Mouse (Mus musculus) MN1 (cell line): ENCODE measurements around the gene Sema3f.
A peak's percentile ranks its signal among the peaks of the same experiment; 100 is the strongest.

Experiments
- DNase-seq: peaks from one replicate; pipeline ENCODE4 v3.0.0-alpha.2; 2016; ENCODE audit warnings: low spot score

Sema3f gene

GRCm38 (mm10) chr9:107690391-107690790, 19.9 kb downstream of the Sema3f start:
- DNase-seq: no peak

- no peak for DNase-seq
These were observed 21.3 kb downstream of the Sema3f start for GRCm38 (mm10) chr9:107688939-107689338.

GRCm38 (mm10) chr9:107688415-107688814, 21.9 kb downstream of the Sema3f start:
- no peak for DNase-seq

- no peak for DNase-seq
These were observed 24.9 kb downstream of the Sema3f start for GRCm38 (mm10) chr9:107685231-107685981.

- DNase-seq: no peak
These were observed 27.9 kb downstream of the Sema3f start for GRCm38 (mm10) chr9:107682405-107682804.

GRCm38 (mm10) chr9:107679501-107679900, 30.8 kb downstream of the Sema3f start, which contains the start of gene Gnat1:
TSS of gene Gnat1 (minus strand) at chr9:107679712.
- DNase-seq: no peak

- no peak for DNase-seq
These were observed 31.4 kb downstream of the Sema3f start for GRCm38 (mm10) chr9:107678861-107679260.

GRCm38 (mm10) chr9:107677819-107678526, 32.3 kb downstream of the Sema3f start:
- DNase-seq: peak; percentile 83

- DNase-seq: peak; percentile 58
These were observed 33.0 kb downstream of the Sema3f start for GRCm38 (mm10) chr9:107677091-107677784.

GRCm38 (mm10) chr9:107676302-107676701, 34.0 kb downstream of the Sema3f start:
- DNase-seq: no peak

GRCm38 (mm10) chr9:107675671-107676301, 34.5 kb downstream of the Sema3f start:
- peak; percentile 82 for DNase-seq

GRCm38 (mm10) chr9:107674609-107675429, 35.5 kb downstream of the Sema3f start:
- no peak for DNase-seq

GRCm38 (mm10) chr9:107670259-107670658, 40.0 kb downstream of the Sema3f start:
- peak; percentile 78 for DNase-seq

- no peak for DNase-seq
These were observed 40.8 kb downstream of the Sema3f start, which contains the start of gene Slc38a3 for GRCm38 (mm10) chr9:107669480-107669945. TSS of gene Slc38a3 (minus strand) at chr9:107669530.

GRCm38 (mm10) chr9:107668916-107669315, 41.4 kb downstream of the Sema3f start:
- no peak for DNase-seq

GRCm38 (mm10) chr9:107668011-107668410, 42.3 kb downstream of the Sema3f start:
- no peak for DNase-seq

GRCm38 (mm10) chr9:107667219-107667618, 43.1 kb downstream of the Sema3f start:
- DNase-seq: peak; percentile 71

- DNase-seq: no peak
These were observed 43.5 kb downstream of the Sema3f start for GRCm38 (mm10) chr9:107666751-107667205.

GRCm38 (mm10) chr9:107665308-107665707, 45.0 kb downstream of the Sema3f start:
- no peak for DNase-seq

- DNase-seq: no peak
These were observed 46.8 kb downstream of the Sema3f start for GRCm38 (mm10) chr9:107663525-107663924.

- DNase-seq: no peak
These were observed 47.9 kb downstream of the Sema3f start for GRCm38 (mm10) chr9:107662342-107662741.
